Mouse (Mus musculus) stomach, postnatal 0 days (tissue): ENCODE results near the gene Prpf19. TPM values are rescaled to one million over a fixed set of nuclear protein-coding genes. Genes with fewer than 3 reads are reported as not detected.

ENCODE experiments used
- ATAC-seq: fragments of 200-750 bp; cut with Nextera tagmentation; 2 replicates; pipeline ENCODE4 v1.8.0; 2017; ENCODE audit not compliant: low FRiP score, low TSS enrichment
- DNase-seq: peaks from one replicate; pipeline ENCODE4 v3.0.0-alpha.2; 2016; ENCODE audit warnings: low spot score
- H3K27ac ChIP-seq: fragments of 300-500 bp; sonication (generic); replicated peaks from 2 replicates; pipeline ENCODE4 v1.5.1; 2014; ENCODE audit warnings: mild to moderate bottlenecking, control low read depth
- H3K27me3 ChIP-seq: fragments of 300-500 bp; sonication (generic); 2 replicates; pipeline ENCODE4 v1.6.1; 2014; ENCODE audit warnings: low read length; ENCODE audit not compliant: control insufficient read depth, insufficient read depth
- H3K36me3 ChIP-seq: fragments of 300-500 bp; sonication (generic); 2 replicates; pipeline ENCODE4 v1.6.1; 2014; ENCODE audit warnings: low read length, mixed read lengths; ENCODE audit not compliant: control insufficient read depth, insufficient read depth
- H3K4me1 ChIP-seq: fragments of 300-500 bp; sonication (generic); replicated peaks from 2 replicates; pipeline ENCODE4 v1.6.1; 2014; ENCODE audit warnings: antibody characterized with exemption; ENCODE audit not compliant: control insufficient read depth, insufficient read depth
- H3K4me2 ChIP-seq: fragments of 300-500 bp; sonication (generic); replicated peaks from 2 replicates; pipeline ENCODE4 v1.6.1; 2014; ENCODE audit warnings: low read depth, mild to moderate bottlenecking, control low read depth, moderate library complexity
- H3K4me3 ChIP-seq: fragments of 300-500 bp; sonication (generic); 2 replicates; pipeline ENCODE4 v1.5.1; 2014; ENCODE audit warnings: low read depth, low read length, control low read depth
- H3K9ac ChIP-seq: fragments of 300-500 bp; sonication (generic); 2 replicates; pipeline ENCODE4 v1.6.1; 2014; ENCODE audit warnings: mild to moderate bottlenecking, low read length, control low read depth, mixed read lengths
- H3K9me3 ChIP-seq: fragments of 300-500 bp; sonication (generic); 2 replicates; pipeline ENCODE4 v1.6.1; 2016; ENCODE audit warnings: low read length; ENCODE audit not compliant: control insufficient read depth
- CTCF ChIP-seq: IDR thresholded peaks from 2 replicates; pipeline ENCODE4 v1.5.1; 2016; ENCODE audit warnings: antibody characterized with exemption, low read depth, mild to moderate bottlenecking, moderate library complexity
- EP300 ChIP-seq: optimal IDR thresholded peaks from 2 replicates; pipeline ENCODE3; 2016; ENCODE audit warnings: antibody characterized with exemption
- WGBS: fragments of 180-500 bp; shearing (Covaris S2); extraction: QIAGEN DNeasy Blood & Tissue Kit; methylation state at CpG from one replicate; pipeline ENCODE4 v1.1.7; 2014; 5-methylcytosine and 5-hydroxymethylcytosine counted together
- polyA plus RNA-seq: library from polyadenylated mRNA; unstranded; fragments of >200 nt; fragmentation: Nextera tagmentation; extraction: Ambion mirVana; gene quantifications from 2 replicates; pipeline ENCODE4 v1.2.1, GENCODE M21; 2015

Prpf19 gene
- polyA plus RNA-seq, 1 experiment from 2014 or later = 19.5 TPM

DNA sequence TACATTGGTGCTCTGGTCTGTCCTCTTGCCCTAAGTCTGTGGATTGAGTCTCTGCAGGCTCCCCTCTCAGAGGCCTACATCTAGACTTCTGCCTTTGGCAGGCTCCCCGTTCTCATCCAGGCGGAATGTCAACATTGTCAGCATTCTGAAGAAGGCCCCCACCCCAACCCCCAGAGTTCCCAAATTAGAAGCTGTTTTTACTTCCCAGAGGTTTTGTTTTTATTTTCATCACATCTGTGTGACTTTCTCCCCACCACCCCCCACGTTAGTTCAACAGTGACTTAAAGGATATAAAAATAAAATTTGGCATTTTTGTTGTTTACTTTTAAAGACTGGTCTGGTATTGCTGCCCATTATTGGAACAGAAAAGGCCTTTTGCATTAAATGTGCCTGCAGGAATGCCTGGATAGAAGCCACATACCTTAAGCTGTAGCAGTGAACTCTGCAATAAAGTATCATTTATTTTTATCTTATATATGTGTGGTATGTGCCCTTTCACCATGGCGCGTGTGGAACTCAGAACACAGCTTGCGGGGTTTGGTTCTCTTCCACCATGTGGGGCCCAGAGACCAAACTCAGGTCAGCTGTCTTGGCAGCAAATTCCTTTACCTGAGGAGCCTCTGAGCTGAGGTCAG lies 14.2 kb downstream of the Prpf19 start:
- ATAC-seq (peak; percentile 52; the same call in 1 of the 2 replicates), DNase-seq (peak; percentile 34)
- Histone ChIP-seq H3K9ac (no peak overlapping the region), H3K9me3 (no peaks in the 10 kb centered on the region), H3K27me3 (no peaks in the 10 kb centered on the region), H3K36me3 (peaks cover 2% of the 10 kb centered on the region), H3K4me2 (no peak overlapping the region), H3K4me3 (no peak overlapping the region), H3K27ac (peak overlapping the region; percentile 77), H3K4me1 (0 out of 2 replicates have a peak, but pooled peaks cover 2% of the 10 kb centered on the region)
- no peak for TF ChIP-seq CTCF
- TF ChIP-seq EP300 = no peak
- WGBS = 44% methylated on average over 6 of the region's 6 CpGs

DNA sequence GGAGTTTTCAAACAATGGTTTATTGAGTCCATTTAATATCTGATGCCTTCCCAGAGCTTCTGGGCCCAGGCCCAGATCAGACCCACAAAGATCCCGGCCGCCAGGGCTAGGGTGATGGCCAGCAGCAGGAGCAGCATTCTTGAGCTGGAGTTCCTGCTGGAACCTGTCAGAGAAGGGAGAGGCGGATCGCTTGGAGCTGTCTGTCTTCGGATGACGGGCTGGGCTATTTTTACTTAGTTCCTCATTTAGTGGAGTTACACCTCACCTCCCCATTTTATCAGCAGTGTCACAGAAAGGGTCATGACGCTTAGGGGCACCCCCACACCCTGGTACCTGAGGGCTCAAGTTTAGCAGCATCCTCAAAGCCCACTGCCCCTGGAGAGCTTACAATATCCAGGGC lies 19.3 kb downstream of the Prpf19 start:
- Histone ChIP-seq H3K36me3 (no peaks in the 10 kb centered on the region), H3K4me2 (no peak overlapping the region), H3K4me3 (no peak overlapping the region), H3K4me1 (0 out of 2 replicates have a peak, but pooled peaks cover 2% of the 10 kb centered on the region), H3K9me3 (no peaks in the 10 kb centered on the region), H3K27me3 (no peaks in the 10 kb centered on the region), H3K27ac (no peak overlapping the region), H3K9ac (0 out of 2 replicates have a peak overlapping the region, but pooled peaks have one; percentile 18)
- no peak for DNase-seq
- TF ChIP-seq EP300 (no peak), CTCF (no peak)
- no peak for ATAC-seq
- WGBS = 30% methylated on average over 7 of the region's 7 CpGs

DNA sequence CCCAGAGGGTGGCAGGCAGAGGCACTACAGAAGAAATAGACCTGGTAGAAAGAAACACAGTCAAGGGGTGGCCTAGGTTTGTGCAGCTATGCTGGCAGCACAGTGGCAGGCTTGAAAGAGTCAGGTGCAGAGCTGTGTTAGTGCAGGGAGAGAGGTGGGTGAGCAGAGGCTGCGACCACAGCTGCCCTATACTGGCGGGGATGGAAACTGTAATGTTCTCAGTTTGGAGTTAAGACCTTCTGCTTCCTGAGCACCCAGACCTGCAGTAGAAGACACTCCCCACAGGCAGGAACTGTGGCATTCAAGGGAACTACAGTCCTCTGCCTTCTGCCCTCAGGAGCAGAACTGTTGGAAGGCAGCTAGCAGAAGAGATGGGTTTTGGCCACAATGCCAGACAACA lies 19.8 kb downstream of the Prpf19 start:
- H3K9ac ChIP-seq = no peak overlapping the region
- DNase-seq (no peak), ATAC-seq (no peak)
- H3K9me3 ChIP-seq = no peaks in the 10 kb centered on the region
- WGBS = 76% methylated on average over 2 of the region's 2 CpGs
- no peak overlapping the region for H3K4me2 ChIP-seq
- H3K27ac ChIP-seq = no peak overlapping the region
- H3K27me3 ChIP-seq = no peaks in the 10 kb centered on the region
- H3K36me3 ChIP-seq = no peaks in the 10 kb centered on the region
- H3K4me1 ChIP-seq = no peaks in the 10 kb centered on the region
- H3K4me3 ChIP-seq = no peak overlapping the region
- TF ChIP-seq EP300 (no peak), CTCF (no peak)

DNA sequence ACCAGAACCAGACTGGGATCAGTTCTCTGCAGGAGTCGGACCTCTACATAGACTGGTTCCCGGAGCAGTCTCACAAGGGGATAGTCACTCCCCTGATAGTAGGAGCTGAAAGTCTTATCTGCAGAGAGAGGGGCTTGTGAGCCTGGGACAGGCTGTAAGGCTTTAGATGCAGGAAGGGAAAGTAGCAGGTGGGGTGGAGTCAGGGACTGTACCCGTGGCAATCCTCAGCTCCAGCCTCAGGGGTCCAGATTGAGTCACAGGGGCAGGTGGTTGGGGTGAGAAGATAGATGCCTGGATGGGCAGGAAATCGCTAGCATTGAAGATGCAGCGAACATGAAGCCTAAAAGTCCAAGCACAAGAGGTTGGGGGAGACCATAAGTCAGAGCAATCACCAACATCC lies 21.5 kb downstream of the Prpf19 start:
- H3K4me3 ChIP-seq = no peak overlapping the region
- H3K27me3 ChIP-seq = no peaks in the 10 kb centered on the region
- no peaks in the 10 kb centered on the region for H3K9me3 ChIP-seq
- no peaks in the 10 kb centered on the region for H3K36me3 ChIP-seq
- H3K4me1 ChIP-seq = no peaks in the 10 kb centered on the region
- ATAC-seq (no peak), DNase-seq (no peak)
- H3K4me2 ChIP-seq = no peak overlapping the region
- TF ChIP-seq CTCF = no peak
- 54% methylated on average over 5 of the region's 5 CpGs for WGBS
- H3K9ac ChIP-seq = no peak overlapping the region
- no peak overlapping the region for H3K27ac ChIP-seq

DNA sequence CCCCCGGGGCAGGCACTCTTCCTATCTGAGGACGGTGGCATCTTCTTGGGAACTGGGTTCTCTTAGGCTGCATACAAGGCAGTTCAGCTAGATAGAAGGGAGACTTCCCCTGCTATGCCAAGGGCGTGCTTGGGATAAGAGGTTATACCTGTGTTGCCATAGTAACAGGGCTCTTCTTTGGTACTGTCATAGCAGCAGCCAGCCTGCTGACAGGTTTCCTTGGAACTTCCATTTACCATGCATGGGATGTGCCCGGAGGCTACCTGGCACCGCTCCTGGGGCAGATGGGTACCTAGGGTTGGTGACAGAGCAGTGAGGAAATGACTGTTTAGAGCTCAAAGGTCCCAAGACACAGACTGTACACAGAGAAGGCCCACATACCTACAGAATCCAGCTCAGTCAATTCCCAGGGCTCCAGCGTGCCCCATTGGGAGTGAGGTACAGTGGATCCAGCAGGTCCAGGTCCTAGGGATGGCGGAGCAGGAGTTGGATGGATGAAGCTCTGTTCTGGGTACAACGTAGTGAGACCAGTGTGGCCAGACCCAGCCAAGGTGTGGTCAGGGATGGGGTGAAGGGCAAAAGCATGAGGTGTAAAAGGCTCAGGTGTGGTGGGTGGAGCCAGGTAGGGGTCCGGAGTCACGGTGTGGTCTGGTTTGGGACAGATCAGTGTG lies 23.4 kb downstream of the Prpf19 start:
- H3K9ac ChIP-seq = no peak overlapping the region
- TF ChIP-seq CTCF = no peak
- TF ChIP-seq EP300 = no peak
- H3K36me3 ChIP-seq = no peaks in the 10 kb centered on the region
- H3K4me2 ChIP-seq = no peak overlapping the region
- no peaks in the 10 kb centered on the region for H3K9me3 ChIP-seq
- no peak overlapping the region for H3K4me3 ChIP-seq
- ATAC-seq (no peak), DNase-seq (no peak)
- 82% methylated on average over 10 of the region's 10 CpGs for WGBS
- no peaks in the 10 kb centered on the region for H3K27me3 ChIP-seq
- no peak overlapping the region for H3K27ac ChIP-seq
- no peaks in the 10 kb centered on the region for H3K4me1 ChIP-seq

DNA sequence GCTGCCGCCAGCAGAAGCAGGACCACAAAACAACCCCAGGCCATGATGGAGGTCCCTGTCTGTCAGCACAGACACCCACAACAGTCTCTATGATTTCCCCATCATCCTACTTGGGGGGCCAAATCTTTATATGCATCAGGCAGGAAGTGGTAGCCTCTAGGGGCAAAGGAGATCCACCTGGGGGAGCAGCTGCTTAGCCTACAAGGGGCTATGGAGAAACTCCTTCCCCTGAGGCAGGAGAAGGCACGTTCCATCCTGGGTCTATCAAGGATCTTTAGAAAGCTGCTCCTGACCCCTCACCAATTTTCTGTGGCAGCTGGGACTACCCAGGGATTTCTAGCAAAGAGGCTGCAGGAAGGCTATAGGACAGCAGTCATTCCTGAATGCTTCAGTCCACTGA lies 25.5 kb downstream of the Prpf19 start, which contains the start of gene Zp1:
TSS of gene Zp1 (minus strand) at position 101 of the 400 bp plus-strand sequence.
- no peak for DNase-seq
- TF ChIP-seq CTCF (no peak), EP300 (no peak)
- H3K27ac ChIP-seq = no peak within 1 kb of the TSS
- H3K9ac ChIP-seq = no peak within 1 kb of the TSS
- H3K4me1 ChIP-seq = no peaks in the 10 kb centered on the region
- no peaks in the 10 kb centered on the region for H3K27me3 ChIP-seq
- H3K9me3 ChIP-seq = no peaks in the 10 kb centered on the region
- H3K4me3 ChIP-seq = no peak within 1 kb of the TSS
- 66% methylated on average over 2 of the region's 2 CpGs for WGBS
- H3K4me2 ChIP-seq = no peak within 1 kb of the TSS
- no peak for ATAC-seq
- no peaks in the 10 kb centered on the region for H3K36me3 ChIP-seq
